Mouse (Mus musculus) lung, postnatal 0 days (tissue): ENCODE measurements around the gene Prkch.
A peak's percentile ranks its signal among the peaks of the same experiment; 100 is the strongest.

Experiments
- CTCF ChIP-seq: IDR thresholded peaks from 2 replicates; pipeline ENCODE4 v1.5.1; 2016; ENCODE audit warnings: antibody characterized with exemption, mild to moderate bottlenecking
- EP300 ChIP-seq: IDR thresholded peaks from 2 replicates; pipeline ENCODE4 v1.6.1; 2016; ENCODE audit warnings: antibody characterized with exemption, mild to moderate bottlenecking, control low read depth

DNA sequence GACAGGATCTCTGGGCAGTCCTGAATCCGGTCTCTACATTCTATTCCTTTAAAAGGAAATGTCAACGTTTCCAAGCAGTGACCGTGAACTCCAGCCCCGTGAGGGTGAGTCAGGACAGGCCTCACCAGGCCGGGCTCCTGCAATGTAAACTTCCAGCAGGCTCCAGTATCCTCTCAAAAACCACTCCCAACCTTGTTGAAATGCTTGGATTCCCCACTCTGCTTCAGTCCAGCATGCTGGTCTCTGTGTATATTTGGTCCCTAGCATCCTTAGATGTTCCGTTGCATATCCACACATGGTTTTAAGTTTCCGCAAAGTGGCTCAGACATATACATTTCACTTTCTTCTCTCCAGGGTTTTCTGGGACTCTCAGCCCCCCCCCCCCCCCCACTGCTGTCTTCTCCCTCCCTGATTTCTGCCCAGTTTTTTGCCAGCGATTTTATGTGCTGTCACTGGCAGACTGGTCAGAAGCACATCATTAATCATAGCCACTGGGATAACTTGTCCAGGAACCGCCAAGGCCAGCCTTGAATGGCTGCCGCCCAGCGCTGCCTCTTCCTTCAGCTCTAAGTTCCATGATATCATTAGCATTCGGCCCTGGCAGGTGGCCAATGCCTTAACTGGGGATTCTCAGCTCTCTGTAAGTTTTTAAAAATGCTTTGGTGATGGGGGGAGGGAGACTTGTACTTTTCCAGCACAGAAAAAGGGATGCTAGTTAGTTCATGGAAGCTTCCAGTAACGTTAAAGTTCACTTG is 225.6 kb downstream of the Prkch start:
- TF ChIP-seq CTCF (no peak), EP300 (peak; percentile 54)
